Mouse (Mus musculus) CH12.LX (cell line): ENCODE measurements at regions not wholly inside any gene's neighbourhood (a gene's known extent, or its start where the extent isn't known, plus 50 kb on each side); places are given as distances from the start of the nearest gene placed in this dataset.
"Not testable (repeated sequence)": the region's sequence is repeated elsewhere in the genome, so short reads cannot be mapped to it uniquely, and the experiment has no call there.

Experiments
- DNase-seq: peaks from one replicate; pipeline ENCODE4 v3.0.0-alpha.2; 2013; ENCODE audit errors: extremely low read depth
- H3K27ac ChIP-seq: 2 replicates; pipeline ENCODE4 v1.5.1; 2012; ENCODE audit warnings: low read depth, mild to moderate bottlenecking, control low read depth, moderate library complexity; ENCODE audit not compliant: insufficient read depth
- H3K27me3 ChIP-seq: replicated peaks from 2 replicates; pipeline ENCODE3; 2012; ENCODE audit warnings: inconsistent platforms
- H3K36me3 ChIP-seq, 2 experiments: replicated peaks in 1 of 2; 2 replicates each; pipeline versions ENCODE3 to v1.6.1; 2012; ENCODE audit warnings: inconsistent platforms in 1 of 2, low read length in 1 of 2, mild to moderate bottlenecking in 1 of 2, mixed read lengths in 1 of 2, moderate library complexity in 1 of 2; ENCODE audit not compliant: control insufficient read depth in 1 of 2, insufficient read depth in 1 of 2
- H3K4me1 ChIP-seq, 2 experiments: 2 replicates each; pipeline ENCODE4 v1.6.1; 2012; ENCODE audit warnings: inconsistent platforms in 1 of 2, moderate library complexity in 1 of 2; ENCODE audit not compliant: insufficient read depth in 2 of 2, control insufficient read depth in 1 of 2
- H3K4me2 ChIP-seq: 2 replicates; pipeline ENCODE4 v1.6.1; 2012; ENCODE audit warnings: low read depth, mild to moderate bottlenecking, control low read depth; ENCODE audit not compliant: poor library complexity, insufficient read depth, severe bottlenecking
- H3K4me3 ChIP-seq, 3 experiments: fragments of 150-350 bp in 1 of 3; sonication (generic) in 1 of 3; replicated peaks in 1 of 3; 2 replicates each; pipeline versions ENCODE3 to v1.5.1; 2011 to 2012; ENCODE audit warnings: low read depth in 2 of 3, low read length in 2 of 3, mild to moderate bottlenecking in 2 of 3, moderate library complexity in 2 of 3, control low read depth in 1 of 3, improper control_type of control experiment in 1 of 3, inconsistent platforms in 1 of 3, mixed read lengths in 1 of 3; ENCODE audit not compliant: poor library complexity in 1 of 3
- H3K79me2 ChIP-seq: replicated peaks from 2 replicates; pipeline ENCODE4 v1.6.1; 2012; ENCODE audit warnings: mild to moderate bottlenecking, moderate library complexity; ENCODE audit not compliant: control insufficient read depth, poor library complexity, insufficient read depth, severe bottlenecking; ENCODE audit errors: extremely low read depth
- H3K9ac ChIP-seq: 2 replicates; pipeline ENCODE4 v1.6.1; 2012; ENCODE audit warnings: low read depth, mild to moderate bottlenecking, control low read depth, moderate library complexity; ENCODE audit not compliant: insufficient read depth
- H3K9me3 ChIP-seq: replicated peaks from 2 replicates; pipeline ENCODE3; 2012; ENCODE audit warnings: low read length, inconsistent platforms, mixed read lengths
- CHD2 ChIP-seq: IDR thresholded peaks from 2 replicates; pipeline ENCODE4 v1.6.1; 2011; ENCODE audit warnings: low read length, improper control_type of control experiment
- E2F4 ChIP-seq: IDR thresholded peaks from 2 replicates; pipeline ENCODE4 v1.6.1; 2011; ENCODE audit warnings: low read depth, low read length, improper control_type of control experiment; ENCODE audit not compliant: insufficient replicate concordance
- ETS1 ChIP-seq: conservative IDR thresholded peaks from 2 replicates; pipeline ENCODE4 v1.6.1; 2012; ENCODE audit warnings: low read depth, mild to moderate bottlenecking, inconsistent platforms, low read length, improper control_type of control experiment, moderate library complexity
- IRF4 ChIP-seq: IDR thresholded peaks from 2 replicates; pipeline ENCODE4 v1.6.1; 2014; ENCODE audit warnings: low read depth, mild to moderate bottlenecking, inconsistent platforms, low read length, improper control_type of control experiment
- JUN ChIP-seq: IDR thresholded peaks from 2 replicates; pipeline ENCODE4 v1.6.1; 2011; ENCODE audit warnings: low read depth, mild to moderate bottlenecking, low read length, improper control_type of control experiment, moderate library complexity; ENCODE audit not compliant: insufficient read depth
- JUND ChIP-seq: conservative IDR thresholded peaks from 2 replicates; pipeline ENCODE4 v1.6.1; 2011; ENCODE audit warnings: low read depth, low read length, improper control_type of control experiment
- MAFK ChIP-seq: IDR thresholded peaks from 2 replicates; pipeline ENCODE4 v1.6.1; 2011; ENCODE audit warnings: low read length, improper control_type of control experiment; ENCODE audit not compliant: insufficient replicate concordance
- MAX ChIP-seq: IDR thresholded peaks from 2 replicates; pipeline ENCODE4 v1.6.1; 2011; ENCODE audit warnings: low read length, improper control_type of control experiment
- MEF2A ChIP-seq: IDR thresholded peaks from 2 replicates; pipeline ENCODE4 v1.6.1; 2014; ENCODE audit warnings: low read depth, mild to moderate bottlenecking, inconsistent platforms, low read length, improper control_type of control experiment, borderline replicate concordance
- MXI1 ChIP-seq: IDR thresholded peaks from 2 replicates; pipeline ENCODE4 v1.6.1; 2011; ENCODE audit warnings: mild to moderate bottlenecking, low read depth, low read length, improper control_type of control experiment
- POLR2AphosphoS2 ChIP-seq: IDR thresholded peaks from 2 replicates; pipeline ENCODE4 v1.6.1; 2011; ENCODE audit warnings: low read depth, low read length, improper control_type of control experiment
- RCOR1 ChIP-seq: conservative IDR thresholded peaks from 2 replicates; pipeline ENCODE4 v1.6.1; 2012; ENCODE audit warnings: low read depth, mild to moderate bottlenecking, inconsistent platforms, low read length, improper control_type of control experiment
- SIN3A ChIP-seq: IDR thresholded peaks from 2 replicates; pipeline ENCODE4 v1.6.1; 2012; ENCODE audit warnings: low read length, improper control_type of control experiment, inconsistent platforms
- TCF12 ChIP-seq: IDR thresholded peaks from 2 replicates; pipeline ENCODE4 v1.6.1; 2014; ENCODE audit warnings: low read depth, mild to moderate bottlenecking, inconsistent platforms, low read length, improper control_type of control experiment
- UBTF ChIP-seq: IDR thresholded peaks from 2 replicates; pipeline ENCODE4 v1.6.1; 2012; ENCODE audit warnings: low read depth, mild to moderate bottlenecking, inconsistent platforms, low read length, improper control_type of control experiment, moderate library complexity
- USF2 ChIP-seq: conservative IDR thresholded peaks from 2 replicates; pipeline ENCODE4 v1.6.1; 2011; ENCODE audit warnings: low read depth, low read length, improper control_type of control experiment
- ZKSCAN1 ChIP-seq: IDR thresholded peaks from 2 replicates; pipeline ENCODE4 v1.6.1; 2012; ENCODE audit warnings: low read depth, inconsistent platforms, low read length, improper control_type of control experiment, borderline replicate concordance
- ZMIZ1 ChIP-seq: IDR thresholded peaks from 2 replicates; pipeline ENCODE4 v1.6.1; 2012; ENCODE audit warnings: low read depth, mild to moderate bottlenecking, inconsistent platforms, low read length, improper control_type of control experiment
- dilution Hi-C: fragments of 300-500 bp; cut with MboI; formaldehyde crosslinking; loops from 2 replicates; pipeline ENCODE4 v1.14.3; 2020; ENCODE audit warnings: low sequenced_read_pairs; ENCODE audit not compliant: extremely low pct_unique_long_range_greater_than_20kb, extremely low pct_ligation_motif_present
- in situ Hi-C: fragments of 300-500 bp; cut with MboI; formaldehyde crosslinking; loops from 3 replicates; pipeline ENCODE4 v1.14.3; 2019; ENCODE audit warnings: low sequenced_read_pairs, low pct_ligation_motif_present, low pct_unique_long_range_greater_than_20kb, mixed read lengths

GRCm38 (mm10) chr13:26375546-26375945, 394.4 kb downstream of the Hdgfl1 start:
- dilution Hi-C loops (no loop called here), in situ Hi-C loops (no loop called here)
- H3K79me2 ChIP-seq: no peaks in the 10 kb centered on the region
- no peaks in the 10 kb centered on the region for H3K27me3 ChIP-seq
- H3K9me3 ChIP-seq: no peaks in the 10 kb centered on the region
- H3K4me1 ChIP-seq: no peaks in the 10 kb centered on the region
- H3K9ac ChIP-seq: no peak overlapping the region
- TF ChIP-seq ZKSCAN1 (no peak), TCF12 (no peak), ETS1 (no peak), E2F4 (no peak), CHD2 (no peak), IRF4 (no peak), MXI1 (no peak), JUN (no peak), JUND (no peak), MAFK (no peak), SIN3A (no peak), MAX (no peak), MEF2A (no peak)
- no peak for DNase-seq
- H3K27ac ChIP-seq: no peak overlapping the region
- no peaks in the 10 kb centered on the region for H3K36me3 ChIP-seq
- no peak overlapping the region for H3K4me3 ChIP-seq
- H3K4me2 ChIP-seq: no peak overlapping the region

- H3K36me3 ChIP-seq, H3K4me3 ChIP-seq, DNase-seq, H3K27ac ChIP-seq, H3K9me3 ChIP-seq, H3K9ac ChIP-seq, H3K4me1 ChIP-seq, H3K79me2 ChIP-seq, H3K4me2 ChIP-seq, H3K27me3 ChIP-seq, in situ Hi-C loops, dilution Hi-C loops: not testable (repeated sequence)
These were observed 404.1 kb downstream of the Hdgfl1 start for GRCm38 (mm10) chr13:26365911-26366310.

- no peak for DNase-seq
- Histone ChIP-seq H3K4me2 (no peak overlapping the region), H3K36me3 (no peaks in the 10 kb centered on the region), H3K9me3 (no peaks in the 10 kb centered on the region), H3K4me3 (no peak overlapping the region), H3K27ac (no peak overlapping the region), H3K4me1 (no peaks in the 10 kb centered on the region), H3K79me2 (no peaks in the 10 kb centered on the region), H3K27me3 (no peaks in the 10 kb centered on the region), H3K9ac (no peak overlapping the region)
- dilution Hi-C loops: no loop called here
- TF ChIP-seq MAFK (no peak), POLR2AphosphoS2 (no peak), RCOR1 (no peak), ETS1 (no peak), UBTF (no peak), ZMIZ1 (no peak), USF2 (no peak)
- in situ Hi-C loops: no loop called here
These were observed 413.6 kb downstream of the Hdgfl1 start for GRCm38 (mm10) chr13:26356341-26356740.
